Mouse (Mus musculus) cerebellum, adult 8-10 months (tissue): ENCODE results near the gene Nuf2.
"Not testable (repeated sequence)": the region's sequence is repeated elsewhere in the genome, so short reads cannot be mapped to it uniquely, and the experiment has no call there.

Experiments used
- DNase-seq: peaks from one replicate; pipeline ENCODE4 v3.0.0; 2022

Nuf2 gene

DNA sequence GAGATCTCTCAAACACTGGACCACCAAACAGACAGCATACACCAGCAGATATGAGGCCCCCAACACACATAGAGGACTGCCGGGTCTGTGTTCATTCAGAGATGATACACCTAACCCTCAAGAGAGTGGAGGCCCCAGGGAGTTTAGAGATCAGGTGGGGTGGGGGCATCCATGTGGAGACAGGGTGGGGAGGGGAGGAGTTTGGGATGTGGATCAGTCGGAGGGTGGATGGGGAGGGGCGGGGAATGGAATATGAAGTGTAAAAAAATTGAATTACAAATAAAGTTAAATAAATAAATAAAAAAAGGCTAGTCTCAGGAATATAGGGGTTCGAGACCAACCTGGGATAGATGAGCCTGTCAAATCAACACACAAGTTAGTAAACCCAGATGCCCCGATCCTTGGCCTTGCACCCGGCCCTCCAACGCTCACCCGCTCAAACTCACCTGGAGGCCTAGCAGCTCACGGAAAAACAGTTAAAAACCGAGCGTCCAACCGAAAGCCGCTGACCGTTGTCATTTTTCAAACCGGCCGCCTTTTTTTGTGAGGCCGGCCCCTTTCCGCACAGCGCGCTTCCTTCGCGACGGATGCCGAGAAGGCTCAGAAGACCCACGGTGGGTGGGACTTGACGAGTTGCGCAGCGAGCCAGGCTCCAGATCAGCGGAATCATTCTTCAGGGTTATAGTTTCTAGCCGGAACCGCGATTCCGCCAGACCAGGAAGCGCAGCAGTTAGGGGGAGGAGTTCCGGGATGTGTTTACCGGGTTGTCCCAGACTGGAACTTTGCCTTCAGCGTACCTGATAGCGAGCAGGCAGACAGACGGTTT lies at the start of gene Nuf2:
Nuf2 (minus strand) TSS at position 589 of the 826 bp plus-strand sequence.
- DNase-seq = peak; percentile 99

GRCm38 (mm10) chr1:169579572-169579971 lies 48.3 kb upstream of the Nuf2 start:
- DNase-seq = no peak

- no peak for DNase-seq
Observed at GRCm38 (mm10) chr1:169574136-169574535, 42.9 kb upstream of the Nuf2 start.

DNA sequence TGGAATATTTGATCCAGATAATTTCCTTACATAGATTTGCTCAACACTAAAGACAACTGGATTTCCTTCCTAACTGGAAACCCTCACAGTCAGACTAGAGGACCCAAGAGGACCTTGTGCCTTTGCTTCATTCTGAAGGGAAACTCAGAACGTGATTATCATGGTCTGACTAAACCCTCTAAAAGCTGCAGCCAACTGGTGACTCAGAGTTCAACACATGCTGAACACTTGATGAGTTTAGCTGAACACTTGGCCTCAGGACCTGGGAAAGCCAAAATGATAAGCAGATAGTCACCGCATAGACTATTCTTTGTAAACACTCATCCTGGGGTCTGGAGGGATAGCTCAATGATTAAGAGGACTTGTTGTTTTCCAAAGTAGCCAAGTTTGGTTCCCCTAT lies 24.4 kb upstream of the Nuf2 start:
- DNase-seq = no peak

DNA sequence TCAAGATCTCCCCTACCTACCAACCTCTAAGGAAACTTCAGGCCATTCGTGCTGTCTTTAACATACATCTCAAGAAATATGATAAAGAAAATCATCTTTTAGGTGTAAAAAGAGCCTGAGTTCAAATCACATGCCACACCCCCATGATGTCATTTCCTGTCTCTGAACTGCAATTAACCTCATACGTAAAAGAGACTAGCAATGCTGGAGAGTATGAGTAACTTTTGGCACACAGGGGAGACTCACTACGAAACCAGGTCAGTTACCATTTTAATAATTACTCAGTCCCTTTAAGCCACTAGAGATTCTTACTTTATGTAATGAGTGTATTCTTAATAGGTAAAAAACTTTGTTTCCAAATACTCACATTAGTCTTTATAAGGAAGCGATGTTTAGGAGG lies 23.8 kb upstream of the Nuf2 start:
- DNase-seq = no peak

DNA sequence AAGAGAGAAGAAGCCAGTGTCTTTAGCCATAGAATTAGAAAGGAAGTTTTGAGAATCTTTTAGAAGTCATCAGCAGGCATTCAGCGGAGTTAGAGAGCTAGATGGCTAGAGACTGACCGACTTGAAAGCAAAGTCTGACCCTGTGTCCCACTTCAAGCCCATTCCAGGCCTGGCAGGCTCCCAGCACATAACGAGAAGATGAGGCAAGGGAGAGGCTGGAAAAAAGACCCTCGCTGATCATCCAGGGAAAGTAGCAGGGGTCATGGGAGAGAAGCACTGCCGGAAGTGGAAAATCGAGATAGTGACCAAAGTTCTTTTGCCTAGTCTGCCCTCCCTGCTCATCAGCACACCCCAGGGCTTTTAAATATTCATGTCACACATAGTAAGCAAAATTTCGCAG lies 22.2 kb upstream of the Nuf2 start:
- no peak for DNase-seq

GRCm38 (mm10) chr1:169540415-169540814 lies 9.2 kb upstream of the Nuf2 start:
- DNase-seq = no peak

- peak; percentile 74 for DNase-seq
Observed at GRCm38 (mm10) chr1:169531702-169532535, 655 bp upstream of the Nuf2 start.

DNA sequence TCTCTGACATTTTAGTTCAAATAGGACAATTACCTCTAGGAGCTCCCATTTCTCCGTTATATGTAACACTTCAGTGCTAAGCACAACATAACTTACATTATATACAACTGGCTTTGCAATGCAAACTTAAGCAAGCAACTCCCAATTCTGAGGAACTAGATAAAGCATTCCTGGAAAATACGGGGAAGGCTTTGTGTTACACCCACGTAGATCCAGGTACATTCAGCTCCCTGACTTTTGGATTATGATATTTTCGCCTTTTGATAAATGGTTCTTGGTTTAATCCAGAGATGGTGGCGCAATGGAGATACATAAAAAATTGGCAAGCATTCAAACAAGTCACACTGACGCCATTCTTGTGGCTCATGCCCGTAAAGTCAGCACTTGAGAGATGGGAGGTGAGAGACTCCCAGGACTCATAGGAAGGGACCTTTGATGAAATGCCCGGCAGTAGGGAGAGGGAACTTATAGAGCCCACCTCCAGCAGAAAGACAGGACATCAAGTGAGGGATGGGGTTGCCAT lies 1.2 kb downstream of the Nuf2 start:
- DNase-seq = no peak

GRCm38 (mm10) chr1:169526006-169526680 lies 5.1 kb downstream of the Nuf2 start:
- DNase-seq = no peak

DNA sequence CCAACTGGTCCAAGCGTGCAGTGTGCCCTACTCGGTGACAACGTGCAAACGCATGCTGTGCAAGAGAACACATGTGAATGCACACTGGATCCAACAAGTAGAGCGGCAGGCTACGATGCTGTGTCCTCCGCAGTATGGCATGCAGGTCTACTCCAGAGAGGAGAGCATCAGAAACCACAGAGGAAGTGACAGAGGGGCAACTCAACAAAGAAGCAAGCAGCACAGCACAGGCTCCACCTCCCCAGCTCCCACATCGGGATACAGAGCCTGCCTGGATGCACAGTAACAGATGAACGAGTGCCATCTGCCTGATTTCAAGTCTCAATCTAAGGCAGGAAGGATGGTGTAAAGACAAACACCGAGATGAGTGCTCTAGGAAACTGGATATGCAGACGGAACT lies 11.9 kb downstream of the Nuf2 start:
- DNase-seq = no peak

GRCm38 (mm10) chr1:169517899-169518517 lies 13.3 kb downstream of the Nuf2 start:
- not testable (repeated sequence) for DNase-seq

DNA sequence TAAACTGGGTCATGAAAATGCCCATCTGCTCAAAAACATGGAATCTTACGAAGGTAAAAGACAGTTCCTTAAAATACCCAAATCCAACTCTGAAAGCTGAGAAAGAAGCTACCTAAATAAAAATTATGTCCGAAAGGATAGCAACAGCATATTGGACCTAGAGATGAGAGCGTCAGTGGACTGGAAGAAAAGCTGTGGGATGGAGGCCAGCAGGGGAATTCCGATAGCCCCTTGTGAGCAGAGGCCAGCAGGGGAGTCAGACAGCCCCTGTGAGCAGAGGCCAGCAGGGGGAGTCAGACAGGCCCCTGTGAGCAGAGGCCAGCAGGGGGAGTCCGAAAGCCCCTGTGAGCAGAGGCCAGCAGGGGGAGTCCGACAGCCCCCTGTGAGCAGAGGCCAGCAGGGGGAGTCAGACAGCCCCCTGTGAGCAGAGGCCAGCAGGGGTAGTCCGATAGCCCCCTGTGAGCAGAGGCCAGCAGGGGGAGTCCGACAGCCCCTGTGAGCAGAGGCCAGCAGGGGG lies 13.8 kb downstream of the Nuf2 start:
- DNase-seq = no peak

GRCm38 (mm10) chr1:169506354-169506753 lies 24.9 kb downstream of the Nuf2 start:
- no peak for DNase-seq

DNA sequence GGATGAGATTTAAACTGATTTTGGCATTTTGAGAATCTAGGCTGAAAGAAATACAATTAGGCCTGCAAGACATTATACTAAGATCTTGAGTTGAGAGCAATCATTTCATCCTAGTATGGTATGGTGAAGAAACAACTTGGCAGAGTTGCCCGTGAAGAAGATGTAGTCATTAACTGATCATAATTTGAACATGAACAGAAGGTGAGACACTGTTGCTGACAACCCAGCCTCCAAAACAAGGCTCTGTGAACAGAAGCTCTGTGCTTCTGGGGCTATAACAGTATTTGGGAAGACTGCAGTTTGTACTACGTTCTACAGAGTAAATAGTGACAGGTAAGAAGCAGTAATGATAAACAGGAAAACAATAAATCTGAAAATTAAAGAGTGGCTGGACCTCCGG lies 28.4 kb downstream of the Nuf2 start:
- no peak for DNase-seq

DNA sequence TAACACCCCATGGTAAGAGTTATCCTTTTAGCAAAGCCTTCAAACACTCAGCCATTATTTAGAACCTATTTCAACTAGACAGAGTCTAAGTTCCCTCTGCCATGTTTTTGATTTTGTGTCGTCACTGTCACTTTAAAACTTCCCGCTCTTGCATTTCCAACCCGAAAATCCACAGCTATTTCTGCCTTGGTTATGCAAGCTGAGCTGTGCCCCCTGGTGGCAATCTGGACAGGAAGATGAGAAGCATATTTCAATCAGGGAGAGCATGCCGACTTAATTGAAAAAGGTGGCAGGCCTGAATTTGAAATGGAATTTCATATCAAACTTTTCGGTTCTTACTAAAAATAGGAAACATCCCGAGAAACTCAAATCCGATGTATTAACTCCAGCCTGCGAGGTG lies 35.6 kb downstream of the Nuf2 start:
- DNase-seq = peak; percentile 39

GRCm38 (mm10) chr1:169491561-169491960 lies 39.7 kb downstream of the Nuf2 start:
- no peak for DNase-seq

- DNase-seq = no peak
Observed at GRCm38 (mm10) chr1:169485408-169485885, 45.8 kb downstream of the Nuf2 start.

DNA sequence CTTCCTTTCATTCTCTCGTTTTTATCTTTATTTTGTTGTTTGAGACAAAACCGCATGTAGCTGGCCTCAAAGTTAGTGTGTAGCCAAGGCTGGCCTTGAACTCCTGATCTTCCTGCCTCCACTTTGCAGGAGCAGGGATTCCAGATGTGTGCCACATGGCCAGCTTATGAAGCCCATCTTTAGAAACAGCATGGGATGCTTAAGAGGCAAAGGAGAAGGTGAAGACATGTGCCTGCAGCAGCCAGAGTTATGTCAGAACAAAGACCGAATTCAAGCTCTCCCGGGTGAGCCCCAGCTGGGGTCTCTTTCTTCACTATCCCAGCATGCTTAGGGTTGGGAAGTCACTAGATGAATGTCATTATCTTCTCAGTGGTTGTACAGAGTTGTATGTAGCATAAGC lies 46.7 kb downstream of the Nuf2 start:
- no peak for DNase-seq

GRCm38 (mm10) chr1:169482596-169483335 lies 48.5 kb downstream of the Nuf2 start:
- DNase-seq = no peak

DNA sequence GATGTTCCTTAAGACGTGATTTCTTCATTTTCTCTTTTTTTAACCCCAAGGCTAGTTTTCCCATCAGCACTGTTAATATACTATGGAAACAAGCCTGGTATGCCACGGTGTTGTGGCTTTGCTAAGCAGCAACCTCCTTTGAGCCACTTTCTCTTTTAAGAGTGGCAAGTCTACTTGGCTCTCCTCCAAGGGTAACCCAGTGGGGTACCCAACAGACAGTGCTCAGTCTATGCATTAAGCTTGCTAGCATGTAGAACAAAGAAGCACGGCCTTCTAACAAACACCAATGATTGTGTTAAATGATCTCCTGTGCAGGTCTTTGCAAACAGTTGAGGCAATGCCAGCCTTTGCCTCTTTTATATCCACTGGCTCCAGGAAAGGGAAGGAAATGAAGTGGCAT lies 60.1 kb downstream of the Nuf2 start:
- DNase-seq = no peak

GRCm38 (mm10) chr1:169467791-169468190 lies 63.5 kb downstream of the Nuf2 start:
- DNase-seq = no peak
